Mouse (Mus musculus) MEL (cell line): ENCODE results near the gene 2300003K06Rik.
"Not testable (repeated sequence)": the region's sequence is repeated elsewhere in the genome, so short reads cannot be mapped to it uniquely, and the experiment has no call there.

Experiments used
- CHD1 ChIP-seq: IDR thresholded peaks from 2 replicates; pipeline ENCODE4 v1.6.1; 2012; ENCODE audit warnings: low read depth, mild to moderate bottlenecking, inconsistent platforms, low read length, improper control_type of control experiment
- CTCF ChIP-seq, 3 experiments: IDR thresholded peaks in 2 of 3; conservative IDR thresholded peaks in 1 of 3; 2 replicates each; pipeline ENCODE4 v1.5.1; 2011 to 2012; ENCODE audit warnings: low read length in 3 of 3, low read depth in 2 of 3, mild to moderate bottlenecking in 2 of 3, improper control_type of control experiment in 1 of 3, inconsistent platforms in 1 of 3, mixed read lengths in 1 of 3, moderate library complexity in 1 of 3; ENCODE audit not compliant: control insufficient read depth in 1 of 3, insufficient read depth in 1 of 3, poor library complexity in 1 of 3, severe bottlenecking in 1 of 3
- EP300 ChIP-seq, 2 experiments: IDR thresholded peaks; 2 replicates each; pipeline ENCODE4 v1.6.1; 2011; ENCODE audit warnings: improper control_type of control experiment in 2 of 2, low read length in 2 of 2, low read depth in 1 of 2, mild to moderate bottlenecking in 1 of 2
- POLR2A ChIP-seq, 2 experiments: IDR thresholded peaks; 2 replicates each; pipeline ENCODE4 v1.6.1; 2011 to 2012; ENCODE audit warnings: low read length in 2 of 2, mild to moderate bottlenecking in 2 of 2, control low read depth in 1 of 2, improper control_type of control experiment in 1 of 2, low read depth in 1 of 2, moderate library complexity in 1 of 2; ENCODE audit not compliant: control insufficient read depth in 1 of 2, insufficient read depth in 1 of 2, poor library complexity in 1 of 2
- TCF12 ChIP-seq: IDR thresholded peaks from 2 replicates; pipeline ENCODE4 v1.6.1; 2014; ENCODE audit warnings: low read depth, mild to moderate bottlenecking, inconsistent platforms, low read length, improper control_type of control experiment, moderate library complexity
- ZMIZ1 ChIP-seq: IDR thresholded peaks from 2 replicates; pipeline ENCODE4 v1.6.1; 2012; ENCODE audit warnings: low read depth, mild to moderate bottlenecking, inconsistent platforms, low read length, improper control_type of control experiment, moderate library complexity

DNA sequence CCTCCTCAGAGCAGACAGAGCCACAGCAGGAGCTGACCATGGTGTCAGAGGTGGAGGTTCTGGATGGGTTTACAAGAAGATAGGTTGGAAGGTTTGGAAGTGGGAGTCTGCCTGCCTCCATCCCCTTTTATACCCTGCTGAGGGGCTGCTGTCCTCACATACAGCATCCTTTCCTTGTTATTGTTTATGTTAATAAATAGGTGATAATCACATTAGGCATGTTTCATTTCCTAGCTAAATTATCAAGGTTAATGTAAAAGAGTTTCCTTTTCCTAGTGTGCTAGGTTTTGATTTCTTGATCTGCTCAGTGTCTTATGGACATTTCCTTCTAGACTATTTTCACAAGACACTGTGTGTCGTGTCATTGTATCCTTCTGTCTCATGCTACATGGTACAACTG, 39.0 kb downstream of the 2300003K06Rik start, which contains the start of gene Gm11569:
- not testable (repeated sequence) for TF ChIP-seq EP300 (IDR thresholded peaks at IDR 0.05; ENCODE audit: low read depth in 1 of 2, low read length in 2 of 2); CTCF (IDR thresholded peaks at IDR 0.05 in 2 of 3, conservative IDR thresholded peaks at IDR 0.05 in 1 of 3; ENCODE audit: control insufficient read depth in 1 of 3, insufficient read depth in 1 of 3, low read depth in 2 of 3, low read length in 3 of 3, poor library complexity in 1 of 3, severe bottlenecking in 1 of 3); POLR2A (IDR thresholded peaks at IDR 0.05; ENCODE audit: control insufficient read depth in 1 of 2, insufficient read depth in 1 of 2, low read depth in 1 of 2, low read length in 2 of 2, poor library complexity in 1 of 2); ZMIZ1; CHD1; TCF12
